Mouse (Mus musculus): ENCODE data around the gene Usp30. TPM values are rescaled to one million over a fixed set of nuclear protein-coding genes. Genes with fewer than 3 reads are reported as not detected.

The Usp30 gene
- total RNA-seq, 2 experiments from 2014 or later = 29.5 to 31.2 TPM

- DNase-seq (ENCODE audit: low spot score in 2 of 2) = no peak
Observed at GRCm38 (mm10) chr5:114126499-114127244, 61.4 kb downstream of the Usp30 start.

GRCm38 (mm10) chr5:114127374-114128349 lies 62.4 kb downstream of the Usp30 start, which contains the start of gene Alkbh2:
Alkbh2 (minus strand) TSS chr5:114128218.
- peak; percentile 89 to 91 for DNase-seq (ENCODE audit: low spot score in 2 of 2)

GRCm38 (mm10) chr5:114129550-114130210 lies 64.4 kb downstream of the Usp30 start:
- no peak for DNase-seq (ENCODE audit: low spot score in 2 of 2)

- no peak for DNase-seq (ENCODE audit: low spot score in 2 of 2)
Observed at GRCm38 (mm10) chr5:114130211-114130605, 64.9 kb downstream of the Usp30 start, which contains the start of gene Ung. Ung (plus strand) TSS chr5:114130386.

GRCm38 (mm10) chr5:114130698-114131520 lies 65.6 kb downstream of the Usp30 start:
- DNase-seq (ENCODE audit: low spot score in 2 of 2) = peak; percentile 90 to 91

- DNase-seq (ENCODE audit: low spot score in 2 of 2) = no peak
Observed at GRCm38 (mm10) chr5:114131521-114131840, 66.2 kb downstream of the Usp30 start.

- DNase-seq (ENCODE audit: low spot score in 2 of 2) = no peak
Observed at GRCm38 (mm10) chr5:114132841-114133240, 67.6 kb downstream of the Usp30 start.

- peak; percentile 60 to 69 for DNase-seq (ENCODE audit: low spot score in 2 of 2)
Observed at GRCm38 (mm10) chr5:114134091-114134534, 68.9 kb downstream of the Usp30 start.

GRCm38 (mm10) chr5:114135516-114135915 lies 70.3 kb downstream of the Usp30 start:
- no peak for DNase-seq (ENCODE audit: low spot score in 2 of 2)

GRCm38 (mm10) chr5:114137481-114138276 lies 72.4 kb downstream of the Usp30 start:
- no peak for DNase-seq (ENCODE audit: low spot score in 2 of 2)

GRCm38 (mm10) chr5:114138277-114139164 lies 73.3 kb downstream of the Usp30 start:
- DNase-seq (ENCODE audit: low spot score in 2 of 2) = no peak

- peak; percentile 75 to 81 for DNase-seq (ENCODE audit: low spot score in 2 of 2)
Observed at GRCm38 (mm10) chr5:114139175-114139574, 73.9 kb downstream of the Usp30 start.

- DNase-seq (ENCODE audit: low spot score in 2 of 2) = no peak
Observed at GRCm38 (mm10) chr5:114146028-114146888, 81.0 kb downstream of the Usp30 start, which contains the start of gene Acacb. Acacb (plus strand) TSS chr5:114146535.

GRCm38 (mm10) chr5:114147043-114147972 lies 82.0 kb downstream of the Usp30 start:
- no peak for DNase-seq (ENCODE audit: low spot score in 2 of 2)

- DNase-seq (ENCODE audit: low spot score in 2 of 2) = no peak
Observed at GRCm38 (mm10) chr5:114152359-114153092, 87.3 kb downstream of the Usp30 start.

GRCm38 (mm10) chr5:114153490-114153889 lies 88.2 kb downstream of the Usp30 start:
- DNase-seq (ENCODE audit: low spot score in 2 of 2) = no peak

Measured in adrenal gland, adult 18-20 months (tissue).